Mouse (Mus musculus): ENCODE results near the gene Pvr. TPM values are rescaled to one million over a fixed set of nuclear protein-coding genes. Genes with fewer than 3 reads are reported as not detected.
"Not testable (repeated sequence)": the region's sequence is repeated elsewhere in the genome, so short reads cannot be mapped to it uniquely, and the experiment has no call there.

Gene Pvr
- polyA plus RNA-seq, 1 experiment = 16.8 TPM

DNA sequence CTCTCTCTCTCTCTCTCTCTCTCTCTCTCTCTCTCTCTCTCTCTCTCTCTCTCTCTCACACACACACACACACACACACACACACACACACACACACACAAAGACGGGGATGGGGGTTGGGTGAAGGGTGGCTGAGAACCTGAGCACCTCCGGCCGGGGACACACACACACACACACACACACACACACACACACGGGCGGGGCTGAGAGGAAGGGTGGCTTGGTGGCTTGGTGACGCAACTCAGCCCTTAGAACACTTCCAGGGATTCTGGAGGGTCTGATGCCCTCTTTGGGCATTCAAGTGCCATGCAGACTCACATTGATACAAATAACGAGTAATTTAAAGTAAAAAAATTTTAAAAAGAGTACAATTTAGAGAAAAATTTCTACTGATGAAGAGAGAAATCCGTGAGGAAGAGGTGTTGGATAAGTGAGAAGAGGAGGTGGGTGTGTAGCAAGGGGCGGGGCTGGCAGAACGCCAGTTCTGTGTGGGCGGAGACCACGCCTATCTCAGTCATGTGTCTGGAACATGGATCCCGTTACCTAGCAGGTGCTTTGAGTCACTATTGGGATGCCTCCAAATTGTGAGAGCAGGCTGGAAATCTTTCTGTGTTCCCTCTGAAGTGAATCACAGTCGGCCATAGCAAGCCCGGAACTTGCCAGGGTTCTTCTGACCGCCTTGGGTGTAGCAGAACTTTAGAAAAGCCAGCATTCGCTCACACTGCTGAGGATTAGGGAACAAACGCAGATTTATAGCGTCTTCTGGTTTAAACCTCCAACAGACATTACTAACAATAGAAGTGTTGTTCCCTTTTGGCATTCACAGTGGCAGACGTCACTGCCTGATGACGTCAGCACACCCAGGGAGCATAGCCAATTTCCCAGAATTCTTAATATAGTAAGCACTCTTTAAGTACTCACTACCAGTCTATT lies 12.2 kb upstream of the Pvr start:
- DNase-seq (ENCODE audit: low spot score) = no peak

DNA sequence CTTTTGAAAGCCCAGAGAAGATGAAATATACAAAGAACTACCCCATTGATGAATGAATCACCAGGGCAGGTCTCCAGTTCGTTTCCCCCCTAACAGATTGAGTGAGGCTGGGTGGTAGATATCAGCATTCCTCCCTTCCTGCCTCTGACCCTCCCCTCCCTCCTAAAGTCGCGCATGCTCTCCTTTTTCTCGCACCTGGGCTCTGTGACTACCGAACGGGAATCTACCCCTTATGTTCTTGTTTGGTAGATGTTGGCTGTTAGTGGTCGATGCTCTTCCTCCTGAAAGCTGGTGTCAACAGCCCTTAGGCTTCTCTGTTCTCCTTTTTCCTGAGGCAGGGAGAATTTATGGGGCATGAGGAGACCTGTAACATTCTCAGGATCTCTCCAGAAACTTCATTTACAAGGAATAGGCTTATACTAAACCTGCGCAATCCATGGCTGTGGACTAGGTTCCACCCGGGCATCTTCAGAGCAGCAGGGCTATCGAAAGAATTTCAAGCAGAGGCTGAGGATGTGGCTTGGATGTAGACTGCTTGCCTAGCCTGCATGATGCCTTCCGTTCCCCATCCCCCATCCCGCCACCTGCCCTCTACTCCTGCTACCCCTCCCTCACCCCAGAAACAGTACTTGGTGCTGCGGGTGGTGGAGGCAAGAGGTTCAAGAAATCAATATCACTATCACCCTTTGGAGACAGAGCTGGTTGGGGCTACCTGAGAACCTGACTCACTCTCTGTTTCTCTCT lies 11.3 kb upstream of the Pvr start:
- DNase-seq (ENCODE audit: low spot score) = no peak

DNA sequence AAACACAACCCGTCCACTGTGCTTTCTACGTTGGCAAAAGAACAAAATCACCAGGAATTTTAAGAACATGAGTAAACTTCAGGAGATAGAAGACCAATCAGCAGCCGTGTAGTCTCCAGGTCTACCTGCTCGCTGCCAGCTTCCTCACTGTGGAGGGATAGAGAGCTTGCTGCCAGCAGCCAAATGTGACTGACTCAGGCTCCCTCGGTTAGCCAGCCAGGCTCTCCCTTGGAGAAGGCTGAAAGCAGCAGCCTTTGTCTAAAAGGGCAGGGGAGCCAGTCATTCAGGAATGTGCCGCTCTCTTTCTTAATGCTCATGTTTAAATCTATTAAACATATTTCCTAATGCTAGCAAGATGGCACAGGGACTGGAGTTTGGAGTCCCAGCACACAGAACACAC lies 9.5 kb upstream of the Pvr start:
- DNase-seq (ENCODE audit: low spot score) = not testable (repeated sequence)

DNA sequence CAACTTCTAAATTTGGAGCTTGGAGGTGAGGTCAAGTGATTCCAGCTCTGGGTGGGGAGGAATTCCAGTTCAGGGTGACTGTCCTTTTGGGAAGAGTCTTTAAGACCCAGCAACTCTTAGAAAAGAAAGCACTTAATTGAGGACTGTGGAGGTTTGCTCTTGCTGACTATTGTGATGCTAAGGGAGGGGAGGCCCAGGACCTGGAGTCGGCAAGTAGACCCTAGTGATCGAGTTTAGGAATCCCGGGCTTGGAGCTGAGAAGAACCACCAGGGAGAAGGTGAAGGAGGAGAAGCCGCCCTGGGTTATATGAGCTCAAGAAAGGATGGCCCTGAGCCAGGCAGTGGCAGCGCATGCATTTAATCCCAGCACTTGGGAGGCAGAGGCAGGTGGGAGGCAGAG lies 7.5 kb upstream of the Pvr start:
- no peak for DNase-seq (ENCODE audit: low spot score)

DNA sequence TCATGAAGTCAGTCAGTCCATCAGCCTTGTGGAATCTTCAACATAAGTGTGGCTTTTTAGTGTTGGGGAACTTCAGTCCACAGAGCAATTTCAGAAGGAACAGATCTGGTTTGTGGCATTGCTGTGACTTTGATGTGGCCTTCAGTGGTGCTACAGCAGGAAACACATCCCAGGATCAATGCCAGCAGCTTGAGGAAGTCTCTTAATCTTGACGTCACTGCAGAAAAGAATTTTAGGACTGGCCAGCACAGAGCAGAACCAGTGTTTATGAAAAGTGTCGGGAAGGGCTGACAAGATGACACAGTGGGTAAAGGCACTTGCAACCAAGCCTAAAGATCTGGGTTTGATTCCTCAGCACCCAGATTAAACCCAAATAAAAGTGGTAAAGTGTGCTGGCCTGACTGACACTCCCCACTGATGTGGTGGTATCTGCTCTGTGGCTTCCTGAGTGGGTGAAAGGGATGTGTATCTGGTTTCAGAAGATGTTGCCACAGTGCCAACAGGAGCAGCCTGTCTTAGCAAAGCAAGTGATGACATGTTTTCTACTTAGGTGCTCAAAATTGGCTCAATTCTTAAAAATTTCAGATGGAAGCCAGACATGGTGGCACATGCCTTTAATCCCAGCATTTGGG lies 6.0 kb upstream of the Pvr start:
- DNase-seq (ENCODE audit: low spot score) = no peak

DNA sequence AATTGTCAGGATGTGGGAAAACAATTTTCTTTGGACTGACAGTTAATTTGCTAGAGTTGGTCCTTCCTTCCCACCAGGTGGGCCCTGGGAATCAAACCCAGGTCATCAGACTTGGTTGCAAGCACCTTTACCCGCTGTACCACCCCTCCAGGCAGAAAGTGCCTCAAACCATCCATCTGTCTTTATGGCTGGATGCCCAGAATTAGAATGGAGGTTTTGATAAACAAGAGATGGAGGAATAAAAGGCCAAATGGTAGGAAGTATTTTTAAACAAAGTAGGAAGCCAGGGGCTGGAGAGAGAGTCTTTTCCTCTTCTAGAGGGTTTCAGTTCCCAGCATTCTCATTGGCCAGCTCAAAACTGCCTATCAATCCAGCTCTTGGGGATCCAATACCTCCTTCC lies 4.4 kb upstream of the Pvr start:
- no peak for DNase-seq (ENCODE audit: low spot score)

DNA sequence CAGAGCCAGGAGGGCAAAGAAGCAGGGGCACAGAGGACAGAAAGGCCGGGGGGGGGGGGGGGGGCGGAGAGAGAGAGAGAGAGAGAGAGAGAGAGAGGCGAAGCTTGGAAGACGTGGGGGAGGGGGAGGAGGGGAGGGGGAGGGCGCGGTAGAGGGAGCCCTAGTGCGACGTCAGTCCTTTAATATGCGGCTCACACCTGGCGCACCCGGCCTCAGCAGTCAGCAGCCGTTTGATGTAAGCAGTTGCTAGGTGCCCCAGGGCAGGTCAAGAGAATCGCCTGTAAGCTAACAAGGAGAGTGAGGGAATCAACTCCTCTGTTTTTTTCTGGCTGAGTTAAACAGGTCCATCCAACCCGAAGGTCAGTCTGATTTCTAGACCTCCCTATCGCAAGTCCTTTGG lies 2.8 kb upstream of the Pvr start:
- no peak for DNase-seq (ENCODE audit: low spot score)

DNA sequence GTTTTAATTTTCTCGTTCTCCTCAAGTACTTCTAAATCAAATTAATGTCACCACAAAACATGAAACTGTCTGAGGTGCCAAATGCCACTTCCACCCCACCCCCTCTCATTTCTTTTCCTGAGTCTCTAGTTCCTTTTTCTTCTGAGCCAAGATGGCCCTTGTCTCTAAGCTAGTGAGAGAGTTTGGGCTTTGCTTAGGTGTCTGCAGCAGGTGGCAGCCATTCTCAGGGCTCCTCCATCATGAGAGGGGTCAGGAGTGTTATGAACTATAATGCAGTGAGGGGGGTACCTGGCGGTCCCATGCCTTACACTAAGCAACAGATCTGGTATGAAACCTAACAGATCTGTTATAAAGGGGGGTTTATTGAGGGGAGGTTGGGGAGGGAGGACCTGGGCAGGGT lies 2.4 kb upstream of the Pvr start:
- DNase-seq (ENCODE audit: low spot score) = no peak

DNA sequence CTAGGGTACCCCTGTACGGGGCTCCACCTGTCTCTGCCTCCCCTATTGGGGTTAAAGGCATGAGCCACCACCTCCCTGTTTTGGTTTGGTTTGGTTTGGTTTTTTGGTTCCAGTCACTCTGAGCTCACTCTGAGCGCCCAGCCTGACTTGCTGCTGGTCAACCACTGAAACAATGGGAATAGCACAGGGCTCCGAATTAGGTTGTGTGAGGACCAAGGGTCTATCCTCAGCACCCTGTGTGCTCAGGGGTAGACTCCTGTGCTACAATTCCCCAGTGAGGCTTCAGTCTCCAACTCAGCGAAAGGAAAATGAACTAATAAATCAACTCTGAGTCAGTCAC lies 824 bp downstream of the Pvr start:
- DNase-seq (ENCODE audit: low spot score) = no peak

DNA sequence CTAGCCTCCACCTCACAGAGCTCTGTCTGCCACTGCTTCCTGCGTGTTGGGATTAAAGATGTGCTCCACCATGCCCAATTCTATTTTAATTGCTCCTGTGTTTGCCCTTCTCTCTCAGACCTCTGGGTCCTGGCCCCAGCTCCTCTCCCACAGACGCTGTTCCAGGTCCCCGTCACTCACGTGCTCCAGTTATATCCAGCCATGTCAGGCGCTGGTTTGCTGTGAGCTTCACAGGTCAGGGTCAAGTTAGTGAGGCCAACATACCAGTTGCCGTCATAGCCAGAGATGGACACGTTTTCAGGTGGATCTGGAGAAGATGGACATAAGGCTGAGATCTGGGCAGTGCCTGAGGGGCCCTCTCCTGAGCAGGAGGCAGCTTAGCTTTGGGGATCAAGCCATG lies 6.4 kb downstream of the Pvr start:
- DNase-seq (ENCODE audit: low spot score) = no peak

DNA sequence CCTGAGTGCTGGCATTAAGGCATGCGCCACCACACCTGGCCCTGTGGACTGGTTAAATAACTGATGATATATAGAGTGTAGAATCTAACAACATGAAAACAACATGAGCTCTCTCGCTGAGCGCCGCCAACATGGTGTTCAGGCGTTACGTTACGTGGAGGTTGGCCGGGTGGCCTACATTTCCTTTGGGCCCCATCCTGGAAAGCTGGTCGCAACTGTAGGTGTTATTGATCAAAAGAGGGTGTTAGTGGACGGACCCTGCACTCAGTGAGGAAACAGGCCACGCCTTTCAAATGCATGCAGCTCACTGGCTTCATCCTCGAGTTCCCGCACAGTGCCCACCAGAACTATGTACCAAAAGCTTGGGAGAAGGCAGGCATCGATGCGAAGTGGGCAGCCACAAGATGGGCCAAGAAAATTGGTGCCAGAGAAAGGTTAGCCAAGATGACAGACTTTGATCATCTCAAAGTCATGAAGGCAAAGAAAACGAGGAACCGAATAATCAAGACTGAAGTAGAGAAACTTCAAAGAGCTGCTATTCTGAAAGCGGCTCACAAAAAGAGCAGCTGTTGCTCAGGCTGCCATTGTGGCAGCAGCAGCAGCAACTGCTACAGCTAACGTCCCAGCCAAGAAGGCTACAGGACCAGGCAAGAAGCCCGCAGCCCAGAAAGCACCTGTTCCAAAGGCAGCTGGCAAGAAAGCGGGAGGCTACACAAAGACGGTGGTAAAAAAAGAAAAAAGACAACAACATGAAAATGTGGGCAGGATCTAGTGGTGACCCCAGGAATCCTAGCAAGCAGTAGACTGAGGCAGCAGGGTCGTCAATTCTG lies 9.1 kb downstream of the Pvr start:
- no peak for DNase-seq (ENCODE audit: low spot score)

DNA sequence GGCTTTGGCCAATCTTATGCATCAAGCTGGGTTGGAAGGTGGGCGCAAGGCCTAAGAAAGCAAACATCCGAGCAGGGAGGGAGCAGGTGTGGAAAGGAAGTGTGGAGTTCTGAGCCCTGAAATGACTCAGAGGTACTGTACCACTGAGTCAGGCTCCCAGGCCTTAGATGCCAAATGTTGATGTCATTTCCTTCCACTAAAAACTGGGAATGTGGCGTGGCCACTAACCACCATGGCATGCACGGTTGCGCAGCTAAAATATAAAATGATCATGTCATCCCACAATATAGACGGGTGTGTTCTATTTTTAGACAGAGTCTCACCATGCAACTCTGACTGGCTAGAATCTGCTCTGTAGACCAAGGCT lies 9.7 kb downstream of the Pvr start:
- DNase-seq (ENCODE audit: low spot score) = no peak

DNA sequence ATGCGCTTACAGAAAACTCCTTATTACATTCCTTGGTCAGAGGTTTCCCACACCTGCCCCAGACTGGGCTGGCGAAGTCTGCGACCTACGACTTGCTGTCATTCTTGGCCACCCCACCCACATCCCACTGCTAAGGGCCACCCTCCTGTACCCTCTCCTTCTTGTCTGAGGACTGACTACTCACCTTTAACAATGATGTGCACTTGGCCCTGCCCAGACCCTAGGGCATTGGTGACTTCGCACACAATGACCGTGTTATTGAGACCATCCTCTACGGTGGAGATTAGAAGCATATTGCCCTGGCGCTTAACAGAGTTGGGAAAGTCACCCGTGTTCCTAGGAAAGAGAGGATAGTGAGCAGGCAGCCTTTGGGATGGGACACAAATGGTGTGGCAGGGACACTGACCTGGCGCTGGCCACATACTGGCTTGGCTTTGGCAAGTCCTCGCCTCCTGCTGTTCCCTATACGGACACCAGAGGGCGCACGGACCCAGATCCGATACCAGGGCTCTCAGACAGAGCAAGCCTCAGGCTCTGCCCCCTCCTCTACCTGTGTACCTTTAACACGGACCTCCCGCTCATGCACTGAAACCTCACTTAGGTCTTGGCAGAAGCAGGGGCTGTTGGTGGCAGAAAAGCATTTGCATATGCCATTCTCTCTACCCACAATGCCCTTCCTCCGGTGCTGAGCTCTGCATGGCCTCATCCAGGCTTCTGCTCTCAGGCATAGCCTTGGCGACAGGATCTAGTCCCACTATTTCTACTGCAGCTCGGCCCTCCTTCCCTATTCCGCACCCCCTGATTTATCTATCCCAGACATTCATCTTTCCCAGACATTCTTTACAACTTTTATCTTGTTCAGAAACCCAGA lies 10.3 kb downstream of the Pvr start:
- peak; percentile 71 for DNase-seq (ENCODE audit: low spot score)

DNA sequence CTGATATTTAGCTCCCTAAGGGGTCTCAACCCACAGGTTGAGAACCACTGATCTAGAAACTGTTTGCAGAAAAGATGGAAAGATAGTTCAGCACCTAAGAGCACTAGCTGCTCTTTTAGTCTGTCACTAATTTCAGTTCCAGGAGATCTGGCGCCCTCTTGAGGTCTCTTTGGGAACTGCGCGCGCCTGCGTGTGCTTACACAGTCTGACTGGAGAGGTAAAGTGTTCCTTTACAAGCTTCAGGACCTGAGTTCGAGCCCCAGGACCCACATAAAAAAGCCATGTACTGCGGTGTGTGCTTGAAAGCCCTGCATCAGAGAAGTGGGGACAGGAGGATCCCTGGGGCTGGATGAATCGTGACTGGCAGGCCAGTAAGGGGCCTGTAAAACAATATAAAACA lies 31.1 kb downstream of the Pvr start:
- no peak for DNase-seq (ENCODE audit: low spot score)

DNA sequence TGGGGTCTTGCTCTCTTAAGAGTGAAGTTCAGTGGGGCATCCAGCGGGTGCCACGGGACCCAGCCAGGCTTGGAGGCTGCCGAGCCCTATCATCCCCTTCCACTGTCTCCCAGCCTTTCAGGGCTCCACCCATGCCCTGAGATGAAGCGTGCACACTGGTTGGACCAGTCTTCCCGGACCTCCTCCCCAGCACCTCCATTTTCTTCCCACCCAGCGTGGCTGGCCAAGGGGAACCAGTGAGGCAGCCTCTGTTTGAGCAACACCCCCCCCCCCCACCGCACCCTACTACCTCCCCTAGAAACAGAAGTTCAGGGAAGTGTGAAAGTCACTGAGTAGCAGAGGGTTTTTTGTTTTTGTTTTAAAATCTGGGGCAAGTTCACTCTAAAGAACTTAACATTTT lies 33.1 kb downstream of the Pvr start, which contains the start of gene Ceacam19:
Gene Ceacam19 (minus strand): TSS at position 117 of the 400 bp plus-strand sequence.
- no peak for DNase-seq (ENCODE audit: low spot score)

DNA sequence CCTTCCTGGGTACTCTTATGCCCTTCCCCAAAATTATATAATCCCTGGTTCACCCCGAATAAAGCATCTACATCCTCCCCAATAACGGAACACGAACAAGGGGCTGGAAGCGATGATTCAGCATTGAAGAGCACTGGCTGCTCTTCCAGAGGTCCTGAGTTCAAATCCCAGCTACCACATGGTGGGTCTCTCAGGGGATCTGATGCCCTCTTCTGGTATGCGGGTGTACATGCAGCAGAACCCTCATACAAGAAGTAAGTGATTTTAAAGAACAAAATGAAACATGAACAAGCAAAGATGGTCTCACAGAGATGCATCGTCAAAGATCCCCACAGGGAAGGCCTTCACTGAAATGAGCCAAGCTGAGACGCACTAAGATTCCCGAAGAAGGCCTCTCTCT lies 40.2 kb downstream of the Pvr start:
- DNase-seq (ENCODE audit: low spot score) = no peak

DNA sequence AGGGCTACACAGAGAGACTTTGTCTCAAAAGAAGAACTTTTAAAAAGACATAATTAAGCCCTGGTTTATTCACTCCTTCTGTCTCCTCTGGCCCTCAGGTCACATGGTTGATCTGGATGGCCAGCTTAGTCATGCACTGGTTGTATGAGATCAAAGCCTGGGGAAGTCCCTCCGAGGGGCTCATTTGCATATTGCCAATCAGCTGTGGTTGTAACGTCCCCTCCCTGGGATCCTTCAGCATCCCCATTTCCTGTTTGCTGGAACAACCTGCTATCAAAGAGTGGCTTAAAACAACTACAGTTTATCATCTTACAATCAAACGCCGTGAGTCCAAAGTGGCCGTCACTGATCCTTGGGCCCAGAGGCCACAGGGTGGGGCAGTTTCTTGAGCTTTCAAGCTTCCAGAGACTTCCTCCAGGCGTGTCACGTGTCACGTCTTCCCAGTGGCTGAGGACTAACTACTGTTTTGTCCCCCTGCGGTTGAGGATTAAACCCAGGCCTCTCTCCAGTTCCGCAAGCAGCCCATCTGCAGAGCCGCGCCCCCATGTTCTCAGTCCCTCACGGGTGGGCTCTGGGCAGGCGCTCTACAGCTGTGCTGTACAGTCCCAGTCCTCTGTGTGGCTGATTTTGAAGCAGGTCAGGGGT lies 44.1 kb downstream of the Pvr start:
- no peak for DNase-seq (ENCODE audit: low spot score)

DNA sequence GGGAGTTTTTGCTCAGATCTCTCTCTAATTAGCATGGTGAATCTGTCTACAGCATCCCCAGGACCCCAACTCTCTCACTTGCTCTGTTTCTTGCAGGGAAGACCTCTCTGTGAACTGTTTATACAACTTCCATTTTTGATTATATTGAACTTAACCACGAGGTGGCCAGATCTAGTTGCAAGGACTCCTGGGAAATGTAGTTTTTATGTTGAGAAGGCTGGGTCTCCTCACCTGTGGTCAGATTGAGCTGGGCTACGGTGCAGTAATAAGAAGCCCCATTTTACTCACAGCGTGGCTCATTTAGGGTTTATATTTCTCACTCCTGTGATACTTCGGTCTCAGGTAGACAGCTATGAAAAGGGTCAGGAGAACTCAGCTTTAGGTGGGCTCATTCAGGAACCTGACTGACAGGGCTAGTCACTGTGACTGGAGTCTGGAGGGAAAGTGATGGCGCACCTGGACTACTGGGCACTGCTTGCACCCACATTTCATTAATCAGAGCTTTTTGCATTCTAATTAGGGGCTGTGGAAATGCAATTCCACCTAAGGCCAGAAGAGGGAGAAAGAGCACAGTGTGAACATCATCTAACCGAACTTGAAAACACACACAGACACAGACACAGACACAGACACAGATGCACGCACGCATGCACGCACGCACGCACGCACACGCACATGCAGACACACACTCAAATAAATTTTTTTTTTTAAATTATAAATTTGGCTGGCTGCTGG lies 44.8 kb downstream of the Pvr start:
- DNase-seq (ENCODE audit: low spot score) = no peak

DNA sequence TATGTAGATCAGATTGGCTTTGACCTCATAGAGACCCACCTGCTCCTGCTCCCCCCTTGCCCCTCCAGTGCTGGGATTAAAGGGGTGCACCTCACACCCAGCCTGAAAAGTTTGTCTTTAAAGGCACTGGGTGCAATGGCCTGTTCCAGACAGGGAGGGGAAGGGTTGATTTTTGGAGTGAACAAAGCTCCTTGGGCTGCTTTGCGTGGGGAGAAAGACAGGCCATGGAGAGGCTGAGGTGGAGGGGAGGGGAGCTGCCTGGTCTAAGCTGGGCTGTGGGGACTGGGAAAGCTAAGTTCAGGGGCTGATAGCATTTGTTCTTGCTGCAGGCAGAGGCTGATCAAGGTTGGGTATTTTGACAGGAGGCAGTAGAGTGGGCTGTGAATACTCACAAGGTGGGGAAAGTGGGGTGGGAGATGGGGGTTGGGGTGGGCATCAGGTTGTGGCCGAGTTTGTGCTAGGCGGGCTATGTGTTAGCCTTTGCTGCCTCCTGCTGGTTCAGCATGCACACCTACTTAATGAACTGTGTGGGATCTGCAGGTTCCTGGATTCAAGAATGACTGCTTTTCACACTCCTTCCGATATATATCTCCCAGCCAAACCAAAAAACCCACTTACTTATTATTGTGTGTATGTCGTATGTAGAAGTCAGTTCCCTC lies 48.9 kb downstream of the Pvr start:
- no peak for DNase-seq (ENCODE audit: low spot score)

Measured in urinary bladder, adult 2 months (tissue).